Mouse (Mus musculus) cortical plate, adult 2 months (tissue): ENCODE results near the gene Agrp. TPM values are rescaled to one million over a fixed set of nuclear protein-coding genes. Genes with fewer than 3 reads are reported as not detected.

ENCODE experiments used
- H3K27ac ChIP-seq: fragments of 200-500 bp; 2 replicates; pipeline ENCODE4 v1.5.1; 2012; ENCODE audit warnings: low read length, control low read depth, inconsistent platforms; ENCODE audit not compliant: insufficient read depth
- H3K4me1 ChIP-seq: fragments of 200-500 bp; 2 replicates; pipeline ENCODE4 v1.6.1; 2011; ENCODE audit warnings: low read length; ENCODE audit not compliant: control insufficient read depth, insufficient read depth
- H3K4me3 ChIP-seq: fragments of 200-500 bp; 2 replicates; pipeline ENCODE4 v1.5.1; 2011; ENCODE audit warnings: mild to moderate bottlenecking, low read length, control low read depth; ENCODE audit not compliant: insufficient read depth
- CTCF ChIP-seq: fragments of 200-500 bp; IDR thresholded peaks from 2 replicates; pipeline ENCODE4 v1.5.1; 2011; ENCODE audit warnings: mild to moderate bottlenecking, control low read depth, low read length; ENCODE audit not compliant: insufficient read depth; ENCODE audit errors: extremely low read depth
- POLR2A ChIP-seq: fragments of 200-500 bp; IDR thresholded peaks from 2 replicates; pipeline ENCODE4 v1.6.1; 2011; ENCODE audit warnings: mild to moderate bottlenecking, low read length, control low read depth; ENCODE audit not compliant: insufficient read depth; ENCODE audit errors: extremely low read depth
- polyA plus RNA-seq: library from polyadenylated mRNA; depleted of rRNA; stranded (reverse); fragments of >200 nt; gene quantifications from 2 replicates; pipeline ENCODE4 v1.2.3, GENCODE M21; 2012

The Agrp gene
- polyA plus RNA-seq, 1 experiment, result 0.17 TPM

- H3K27ac ChIP-seq, result no peak overlapping the region
- peaks cover 3% of the 10 kb centered on the region; the same call in 1 of the 2 replicates for H3K4me1 ChIP-seq
- TF ChIP-seq CTCF (no peak), POLR2A (no peak)
- H3K4me3 ChIP-seq, result no peak overlapping the region
Observed at GRCm38 (mm10) chr8:105529271-105529670, 107.9 kb downstream of the Agrp start.

- Histone ChIP-seq H3K27ac (no peak overlapping the region), H3K4me1 (peaks cover 3% of the 10 kb centered on the region; the same call in 1 of the 2 replicates), H3K4me3 (no peak overlapping the region)
- TF ChIP-seq POLR2A, result no peak
- no peak for TF ChIP-seq CTCF
Observed at GRCm38 (mm10) chr8:105528206-105528605, 109.0 kb downstream of the Agrp start.

GRCm38 (mm10) chr8:105527110-105527509 is 110.1 kb downstream of the Agrp start:
- Histone ChIP-seq H3K4me3 (no peak overlapping the region), H3K27ac (no peak overlapping the region)
- TF ChIP-seq CTCF, result no peak
- no peak for TF ChIP-seq POLR2A

DNA sequence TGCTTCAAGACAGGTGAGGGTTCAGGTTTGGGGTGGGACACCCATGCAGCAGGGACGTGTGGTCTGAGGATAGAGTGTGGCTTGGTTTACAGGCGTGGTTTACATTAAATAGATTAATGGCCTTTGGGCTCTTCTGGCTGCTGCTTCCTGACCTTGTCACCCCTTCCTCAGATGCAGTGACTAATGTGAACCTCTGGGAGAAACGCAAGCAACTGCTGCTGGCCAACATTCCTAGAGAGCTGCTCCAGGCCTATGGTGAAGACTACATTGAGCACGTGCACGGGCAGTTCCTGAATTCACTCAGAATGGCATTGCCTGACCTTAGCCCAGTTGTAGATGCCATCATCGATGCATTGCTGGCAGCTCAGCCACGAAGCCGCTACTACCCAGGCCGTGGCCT is 114.3 kb downstream of the Agrp start:
- no peak for TF ChIP-seq POLR2A
- TF ChIP-seq CTCF, result no peak
- Histone ChIP-seq H3K27ac (no peak overlapping the region), H3K4me3 (no peak overlapping the region), H3K4me1 (0 out of 2 replicates have a peak, but pooled peaks cover 2% of the 10 kb centered on the region)

More at GRCm38 (mm10) chr8:105527110-105527509, 110.1 kb downstream of the Agrp start:
- H3K4me1 ChIP-seq, result peaks cover 3% of the 10 kb centered on the region; the same call in 1 of the 2 replicates

- Histone ChIP-seq H3K4me1 (0 out of 2 replicates have a peak, but pooled peaks cover 2% of the 10 kb centered on the region), H3K27ac (no peak overlapping the region), H3K4me3 (no peak overlapping the region)
- TF ChIP-seq CTCF (no peak), POLR2A (no peak)
Observed at GRCm38 (mm10) chr8:105521995-105522769, 115.0 kb downstream of the Agrp start.

DNA sequence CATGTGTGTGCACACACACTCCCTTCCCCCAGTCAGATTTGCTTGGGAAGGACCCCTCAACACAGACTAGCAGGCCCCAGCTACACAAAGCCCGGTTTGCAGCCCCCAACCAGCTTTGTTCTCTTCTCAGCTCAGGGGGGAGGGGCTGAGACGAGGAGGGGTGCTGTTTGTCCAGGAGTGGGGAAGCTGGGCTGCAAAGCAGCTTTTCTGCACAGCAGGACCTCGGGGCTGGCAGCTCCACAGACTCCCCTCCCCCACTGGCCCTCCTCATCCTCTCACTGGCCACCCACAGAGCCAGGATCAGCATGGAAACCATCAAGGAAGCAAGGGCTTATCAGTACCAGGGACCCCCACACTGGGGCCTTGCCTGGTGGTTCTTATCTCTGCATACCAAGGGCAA is 116.1 kb downstream of the Agrp start:
- TF ChIP-seq CTCF (no peak), POLR2A (no peak)
- Histone ChIP-seq H3K27ac (no peak overlapping the region), H3K4me1 (0 out of 2 replicates have a peak, but pooled peaks cover 2% of the 10 kb centered on the region), H3K4me3 (no peak overlapping the region)

GRCm38 (mm10) chr8:105520521-105520920 is 116.7 kb downstream of the Agrp start:
- TF ChIP-seq POLR2A, result no peak
- no peak for TF ChIP-seq CTCF

GRCm38 (mm10) chr8:105519591-105519990 is 117.6 kb downstream of the Agrp start:
- TF ChIP-seq POLR2A, result no peak
- no peak for TF ChIP-seq CTCF
- Histone ChIP-seq H3K27ac (no peak overlapping the region), H3K4me1 (0 out of 2 replicates have a peak, but pooled peaks cover 2% of the 10 kb centered on the region), H3K4me3 (no peak overlapping the region)

More at GRCm38 (mm10) chr8:105520521-105520920, 116.7 kb downstream of the Agrp start:
- Histone ChIP-seq H3K4me1 (0 out of 2 replicates have a peak, but pooled peaks cover 2% of the 10 kb centered on the region), H3K4me3 (no peak overlapping the region), H3K27ac (no peak overlapping the region)

- Histone ChIP-seq H3K4me3 (no peak within 1 kb of the TSS), H3K27ac (no peak within 1 kb of the TSS), H3K4me1 (0 out of 2 replicates have a peak, but pooled peaks cover 2% of the 10 kb centered on the region)
- TF ChIP-seq POLR2A (no peak), CTCF (no peak)
Observed at GRCm38 (mm10) chr8:105518436-105519313, 118.5 kb downstream of the Agrp start, which contains the start of gene Hsd11b2. TSS of gene Hsd11b2 (plus strand) at chr8:105518755.
